Mouse (Mus musculus): ENCODE data around the gene Ciz1. TPM values are rescaled to one million over a fixed set of nuclear protein-coding genes. Genes with fewer than 3 reads are reported as not detected.

Ciz1 gene
- polyA plus RNA-seq, 1 experiment: 101 TPM

DNA sequence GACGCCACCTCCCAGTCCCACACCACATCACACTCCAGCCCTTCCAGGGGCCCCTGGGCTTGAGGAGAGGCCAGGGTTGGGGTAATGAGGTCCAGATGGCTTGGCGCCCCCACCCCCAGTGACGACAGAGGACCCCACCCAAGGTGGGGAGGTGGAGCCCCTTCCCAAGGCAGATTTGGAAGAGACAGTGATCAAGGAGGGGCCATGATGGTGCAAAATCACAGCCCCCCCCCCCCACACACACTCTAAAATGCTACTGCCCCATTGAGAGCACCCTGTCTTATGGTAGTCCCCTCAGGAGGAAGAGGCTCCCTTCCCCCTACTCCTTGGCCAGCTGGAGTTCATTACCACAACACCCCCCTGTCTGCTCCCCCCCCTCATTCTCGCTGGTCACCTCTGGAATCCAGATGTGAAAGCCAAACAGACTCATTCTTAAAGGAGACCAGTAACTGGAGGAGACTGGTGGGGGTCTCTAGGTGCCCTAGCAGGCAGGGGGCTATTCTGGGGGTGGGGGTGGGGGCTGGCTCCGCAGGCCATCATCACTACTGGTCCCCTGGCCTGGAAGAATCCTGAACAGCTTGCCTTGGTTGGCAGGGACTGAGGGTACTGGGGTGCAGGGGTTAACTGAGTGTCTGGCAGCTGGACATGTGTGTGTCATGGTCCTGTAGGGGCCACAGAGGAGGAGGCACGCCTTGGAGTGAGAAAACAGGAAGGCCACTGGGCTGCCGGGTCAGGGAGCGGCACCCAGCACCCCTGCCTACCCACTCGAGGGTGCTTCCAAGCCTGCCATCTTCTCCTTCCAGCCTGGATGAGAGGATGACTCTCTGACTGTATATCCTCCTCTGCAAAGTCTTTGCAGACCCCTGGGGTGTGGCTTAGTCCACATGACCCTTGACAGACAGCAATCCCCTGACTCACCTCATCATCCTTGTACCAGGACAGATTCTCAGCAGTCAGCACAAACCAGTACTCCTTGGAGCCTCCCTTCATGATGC lies 32.2 kb upstream of the Ciz1 start:
- H3K4me1 ChIP-seq (ENCODE audit: control insufficient read depth, insufficient read depth, low read length): peaks cover 10% of the 10 kb centered on the region
- H3K4me3 ChIP-seq (ENCODE audit: insufficient read depth, low read length): no peak overlapping the region
- no peak overlapping the region for H3K27ac ChIP-seq (ENCODE audit: insufficient read depth, low read depth, low read length)
- TF ChIP-seq CTCF (IDR thresholded peaks at IDR 0.05; ENCODE audit: low read depth, low read length) (no peak), POLR2A (IDR thresholded peaks at IDR 0.05; ENCODE audit: borderline replicate concordance, low read depth, low read length) (no peak)

DNA sequence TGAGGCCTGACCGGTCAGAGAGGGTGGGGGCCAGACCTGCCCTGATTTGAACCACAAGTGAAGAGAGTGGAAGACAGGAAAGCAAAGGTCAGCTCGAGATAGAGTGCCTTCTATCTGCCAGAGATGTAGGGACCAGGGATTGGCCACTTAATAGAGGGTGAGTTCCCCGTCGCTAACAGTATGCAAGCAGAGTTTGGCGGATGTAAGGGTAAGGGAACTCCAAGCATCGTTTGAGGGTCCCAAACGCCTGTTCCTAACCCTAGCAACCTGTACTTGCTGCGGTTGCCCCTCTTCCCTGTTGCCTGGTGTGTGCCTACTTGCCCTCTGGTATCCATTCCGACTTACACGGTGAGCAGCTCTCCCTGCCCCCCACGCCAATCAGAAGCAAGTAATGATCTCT lies 31.4 kb upstream of the Ciz1 start:
- TF ChIP-seq CTCF (IDR thresholded peaks at IDR 0.05; ENCODE audit: low read depth, low read length): no peak
- TF ChIP-seq POLR2A (IDR thresholded peaks at IDR 0.05; ENCODE audit: borderline replicate concordance, low read depth, low read length): no peak
- no peak overlapping the region for H3K27ac ChIP-seq (ENCODE audit: insufficient read depth, low read depth, low read length)
- H3K4me1 ChIP-seq (ENCODE audit: control insufficient read depth, insufficient read depth, low read length): peaks cover 16% of the 10 kb centered on the region
- H3K4me3 ChIP-seq (ENCODE audit: insufficient read depth, low read length): no peak overlapping the region

DNA sequence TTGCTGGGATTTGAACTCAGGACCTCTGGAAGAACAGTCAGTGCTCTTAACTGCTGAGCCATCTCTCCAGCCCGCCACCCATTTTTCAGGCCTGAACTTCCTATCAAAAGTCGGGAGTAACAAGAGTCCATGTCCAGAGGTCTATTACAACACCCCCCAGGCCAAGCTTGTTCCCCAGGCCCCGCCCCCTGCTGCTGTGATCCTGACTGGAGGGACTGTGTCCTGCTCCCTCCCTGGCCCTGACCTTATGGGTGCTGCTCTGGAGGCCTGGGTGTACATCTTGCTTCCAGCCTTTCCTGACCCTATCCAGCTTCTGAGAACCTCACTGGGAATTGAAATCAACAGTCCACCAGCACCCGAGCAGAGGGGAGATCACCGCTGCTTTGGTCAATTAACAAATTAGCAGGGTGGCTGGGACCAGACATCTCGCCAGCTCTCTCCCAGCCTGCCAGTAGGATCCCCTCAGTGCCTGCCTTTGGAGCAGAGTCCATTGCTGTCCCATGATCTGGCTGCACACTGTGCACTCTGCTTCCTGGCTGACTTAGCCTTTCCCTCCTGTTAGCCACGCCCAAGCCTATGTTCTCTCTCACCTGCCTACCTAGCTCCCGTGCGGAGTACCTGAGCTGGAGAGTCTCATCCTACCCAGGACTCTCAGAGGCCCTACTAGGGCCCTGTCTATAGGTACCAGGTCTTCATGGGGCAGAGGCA lies 30.4 kb upstream of the Ciz1 start:
- Histone ChIP-seq H3K27ac (ENCODE audit: insufficient read depth, low read depth, low read length) (no peak overlapping the region), H3K4me1 (ENCODE audit: control insufficient read depth, insufficient read depth, low read length) (peaks cover 18% of the 10 kb centered on the region), H3K4me3 (ENCODE audit: insufficient read depth, low read length) (no peak overlapping the region)
- TF ChIP-seq CTCF (IDR thresholded peaks at IDR 0.05; ENCODE audit: low read depth, low read length): no peak
- TF ChIP-seq POLR2A (IDR thresholded peaks at IDR 0.05; ENCODE audit: borderline replicate concordance, low read depth, low read length): no peak

DNA sequence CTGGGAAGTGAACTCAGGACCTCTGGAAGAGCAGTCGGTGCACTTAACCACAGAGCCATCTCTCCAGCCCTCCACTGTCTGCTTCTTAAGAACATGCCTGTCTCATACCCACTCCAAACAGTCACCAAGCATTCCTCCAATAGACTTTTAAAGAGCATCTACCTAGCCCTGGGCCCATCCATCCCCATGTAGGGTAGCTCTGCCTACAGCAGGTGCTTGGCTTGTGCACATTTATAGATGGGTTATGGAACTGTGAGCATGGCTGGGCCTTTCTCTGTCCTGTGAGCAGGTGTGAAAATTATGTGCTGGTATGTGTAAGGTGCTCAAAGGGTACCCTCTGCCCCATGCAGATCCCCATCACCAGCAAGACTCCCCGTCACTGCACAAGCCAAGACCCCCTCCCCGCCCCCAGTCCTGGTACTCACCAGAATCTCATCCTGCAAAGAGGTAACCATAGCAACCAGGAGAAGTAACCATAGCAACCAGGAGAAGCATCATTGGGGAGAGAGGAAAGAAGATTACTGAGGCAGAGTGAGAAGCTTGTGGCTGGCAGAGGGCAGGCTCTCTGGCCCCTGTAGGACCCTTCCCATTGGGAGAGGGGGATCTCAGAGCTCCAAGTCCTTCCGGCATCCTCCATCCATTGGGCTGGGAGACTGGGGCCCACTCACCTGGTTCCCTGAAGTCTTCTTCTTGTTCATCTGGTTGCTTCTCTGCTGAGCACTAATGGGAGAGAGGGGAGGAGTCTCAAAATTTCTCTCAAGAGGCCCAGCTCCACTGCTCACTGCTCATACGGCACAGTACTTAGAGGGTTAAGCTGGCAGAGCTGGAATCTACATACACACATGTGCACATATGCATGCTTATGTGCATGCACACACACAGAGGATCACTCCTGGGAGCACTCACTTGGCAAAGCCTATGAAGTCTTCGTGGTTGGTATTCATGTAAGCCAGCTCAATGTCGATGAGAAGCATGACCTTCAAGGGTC lies 29.1 kb upstream of the Ciz1 start:
- no peak overlapping the region for H3K4me3 ChIP-seq (ENCODE audit: insufficient read depth, low read length)
- no peak overlapping the region for H3K27ac ChIP-seq (ENCODE audit: insufficient read depth, low read depth, low read length)
- TF ChIP-seq CTCF (IDR thresholded peaks at IDR 0.05; ENCODE audit: low read depth, low read length) (no peak), POLR2A (IDR thresholded peaks at IDR 0.05; ENCODE audit: borderline replicate concordance, low read depth, low read length) (no peak)
- H3K4me1 ChIP-seq (ENCODE audit: control insufficient read depth, insufficient read depth, low read length): peaks cover 12% of the 10 kb centered on the region

GRCm38 (mm10) chr2:32324322-32324721 lies 27.8 kb upstream of the Ciz1 start:
- no peak overlapping the region for H3K4me3 ChIP-seq (ENCODE audit: insufficient read depth, low read length)
- TF ChIP-seq POLR2A (IDR thresholded peaks at IDR 0.05; ENCODE audit: borderline replicate concordance, low read depth, low read length) (no peak), CTCF (IDR thresholded peaks at IDR 0.05; ENCODE audit: low read depth, low read length) (no peak)
- H3K27ac ChIP-seq (ENCODE audit: insufficient read depth, low read depth, low read length): no peak overlapping the region
- H3K4me1 ChIP-seq (ENCODE audit: control insufficient read depth, insufficient read depth, low read length): peaks cover 10% of the 10 kb centered on the region

DNA sequence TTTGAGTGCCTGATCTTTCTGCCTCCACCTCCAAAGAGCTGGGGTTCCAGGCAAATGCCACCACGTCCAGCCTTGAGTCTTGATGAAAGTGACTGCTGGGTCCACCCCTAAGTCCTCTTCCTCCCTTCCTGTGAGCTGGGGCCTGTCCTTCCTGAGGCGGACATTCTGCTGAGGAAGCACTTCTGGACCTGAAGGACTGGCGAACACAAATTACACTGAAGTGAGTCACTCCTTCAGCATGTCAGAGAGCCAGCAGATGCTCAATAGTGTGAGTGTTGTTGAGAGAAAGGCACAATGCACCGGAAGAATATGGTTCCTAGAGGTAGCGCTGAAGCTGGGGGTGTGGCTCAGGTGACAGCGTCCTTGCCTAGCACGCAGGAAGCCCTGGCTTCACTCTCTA lies 26.8 kb upstream of the Ciz1 start:
- H3K4me3 ChIP-seq (ENCODE audit: insufficient read depth, low read length): no peak overlapping the region
- TF ChIP-seq CTCF (IDR thresholded peaks at IDR 0.05; ENCODE audit: low read depth, low read length) (no peak), POLR2A (IDR thresholded peaks at IDR 0.05; ENCODE audit: borderline replicate concordance, low read depth, low read length) (no peak)
- H3K4me1 ChIP-seq (ENCODE audit: control insufficient read depth, insufficient read depth, low read length): peaks cover 9% of the 10 kb centered on the region
- peak overlapping the region; percentile 45 for H3K27ac ChIP-seq (ENCODE audit: insufficient read depth, low read depth, low read length)

- H3K27ac ChIP-seq (ENCODE audit: insufficient read depth, low read depth, low read length): no peak overlapping the region
- H3K4me1 ChIP-seq (ENCODE audit: control insufficient read depth, insufficient read depth, low read length): peaks cover 8% of the 10 kb centered on the region
- no peak overlapping the region for H3K4me3 ChIP-seq (ENCODE audit: insufficient read depth, low read length)
- TF ChIP-seq POLR2A (IDR thresholded peaks at IDR 0.05; ENCODE audit: borderline replicate concordance, low read depth, low read length) (no peak), CTCF (IDR thresholded peaks at IDR 0.05; ENCODE audit: low read depth, low read length) (no peak)
These were observed 24.9 kb upstream of the Ciz1 start for GRCm38 (mm10) chr2:32327200-32327599.

DNA sequence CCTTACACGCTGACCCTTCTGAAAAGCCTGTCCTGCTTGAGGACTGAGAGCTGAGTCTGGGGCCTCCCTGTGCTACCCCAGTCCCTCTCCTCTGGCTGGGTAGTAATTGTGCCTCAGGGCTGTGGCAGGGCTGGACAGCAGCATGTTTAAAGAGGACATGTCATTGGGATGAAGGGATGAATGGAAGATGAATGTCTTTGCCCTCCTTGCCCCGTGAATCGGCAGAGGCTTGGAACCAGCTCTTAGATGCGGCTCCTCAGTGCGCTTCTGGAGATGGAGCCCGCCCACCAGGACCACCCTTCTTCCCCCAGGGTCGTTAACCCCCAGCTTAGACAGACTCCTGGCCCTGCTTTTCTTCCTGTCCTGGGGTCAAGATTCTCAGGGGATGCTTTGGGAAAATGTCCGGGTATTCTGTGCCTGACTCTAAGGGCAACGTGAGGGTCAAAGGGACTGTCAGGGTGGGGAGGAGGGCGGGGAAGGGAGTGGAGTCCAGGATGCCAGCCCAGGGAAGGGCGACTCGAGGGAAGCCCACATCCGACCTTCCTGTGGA lies 23.1 kb upstream of the Ciz1 start:
- H3K4me1 ChIP-seq (ENCODE audit: control insufficient read depth, insufficient read depth, low read length): peaks cover 8% of the 10 kb centered on the region
- H3K27ac ChIP-seq (ENCODE audit: insufficient read depth, low read depth, low read length): no peak overlapping the region
- TF ChIP-seq POLR2A (IDR thresholded peaks at IDR 0.05; ENCODE audit: borderline replicate concordance, low read depth, low read length) (no peak), CTCF (IDR thresholded peaks at IDR 0.05; ENCODE audit: low read depth, low read length) (no peak)
- H3K4me3 ChIP-seq (ENCODE audit: insufficient read depth, low read length): no peak overlapping the region

DNA sequence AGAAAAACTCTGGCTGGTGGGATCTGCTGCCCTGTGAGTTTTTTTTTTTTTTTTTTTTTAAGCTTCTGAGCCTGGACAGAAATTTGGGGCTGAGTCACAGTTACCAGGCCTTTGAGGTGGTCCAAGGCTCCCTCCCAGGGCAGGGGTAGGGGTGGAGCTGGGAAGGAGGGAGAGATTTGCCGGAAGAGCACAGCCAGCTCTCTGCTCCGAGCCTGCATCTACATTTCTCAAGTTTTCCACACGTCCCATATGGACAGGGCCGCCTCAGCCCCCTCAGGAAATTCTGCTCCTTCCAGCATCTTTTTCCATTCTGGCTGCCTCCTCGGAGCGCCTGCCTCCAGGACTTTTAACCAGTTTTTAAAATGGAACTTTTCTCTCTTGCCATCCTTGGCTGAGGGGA lies 22.6 kb upstream of the Ciz1 start:
- Histone ChIP-seq H3K27ac (ENCODE audit: insufficient read depth, low read depth, low read length) (no peak overlapping the region), H3K4me3 (ENCODE audit: insufficient read depth, low read length) (no peak overlapping the region), H3K4me1 (ENCODE audit: control insufficient read depth, insufficient read depth, low read length) (peaks cover 8% of the 10 kb centered on the region)
- TF ChIP-seq CTCF (IDR thresholded peaks at IDR 0.05; ENCODE audit: low read depth, low read length): no peak
- no peak for TF ChIP-seq POLR2A (IDR thresholded peaks at IDR 0.05; ENCODE audit: borderline replicate concordance, low read depth, low read length)

Measured in bone marrow macrophage, adult 2 months (primary cell).